ENCODE assay signal across 38 mouse cellular contexts in genomic region chr13:41128326-41128725, GRCm38 (mm10). TPM values are rescaled to one million over a fixed set of nuclear protein-coding genes. Genes with fewer than 3 reads are reported as not detected.
DNase-seq lines count a peak whose midpoint lies in the region.
"Had no signal": no experiment of that assay in that cellular context is flagged by ENCODE, and none has a peak within 500 bp of the region (broad histone marks: within the 10 kb centered on the region; RNA-seq: fewer than 3 reads in every experiment).

No protein-coding gene starts in this region.

- intact Hi-C loops in left cerebral cortex, postnatal 25 days (cut with DNase I) = no loop called here

- DNase-seq in thymus, postnatal 0 days (ENCODE audit: low spot score) = peak; percentile 3
- no peak for DNase-seq in thymus, postnatal 14 days
- DNase-seq in T-cell, adult 2 months (ENCODE audit: low spot score) = peak; percentile 5
- peak; percentile 35 for DNase-seq in induced T-regulatory cell, adult 2 months (ENCODE audit: low read depth)
- no peak for DNase-seq in left cerebral cortex, postnatal 25 days (ENCODE audit: low spot score in 2 of 2)
- no peak for DNase-seq in retina, postnatal 1 day
- no peak for DNase-seq in kidney, postnatal 10 days
- DNase-seq: adrenal gland, adult 2 months; cerebellum, adult 2 months; cerebellum, postnatal 14 days; gastrocnemius, postnatal 14 days; heart, adult 2 months; heart, postnatal 10 days; kidney, adult 8-10 months; layer of hippocampus, postnatal 36 days; thymus, adult 18-20 months; thymus, postnatal 4 days had no signal

RNA-seq across cellular contexts. Expression of gene Sycp2l, which starts 14.2 kb away (rescaled TPM):
- not detected in 2 replicates for polyA plus RNA-seq in thymus, postnatal 0 days (2015; fragmentation: Nextera tagmentation; extraction: Ambion mirVana)
- total RNA-seq in left cerebral cortex, postnatal 25 days (2021) = under 1 TPM; 0.18 to 0.46 TPM
- total RNA-seq: adrenal gland, adult 2 months; adrenal gland, postnatal 4 days; gastrocnemius, postnatal 14 days; heart, adult 2 months; heart, postnatal 10 days; layer of hippocampus, postnatal 36 days; left cerebral cortex, postnatal 14 days; liver, adult 2 months; megakaryocyte-erythroid progenitor cell, adult 5-6 weeks; monocyte, adult 5-6 weeks had no signal
- polyA plus RNA-seq: adrenal gland, adult 2 months; C2C12; embryonic facial prominence, embryonic 15.5 days; heart, adult 2 months; hindbrain, embryonic 10.5 days; kidney, postnatal 0 days; large intestine, adult 2 months; limb, embryonic 12.5 days; liver, adult 2 months; liver, embryonic 15.5 days; lung, embryonic 15.5 days; midbrain, embryonic 13.5 days; neural tube, embryonic 15.5 days; spleen, adult 2 months had no signal

RNA-seq across cellular contexts. Expression of gene Gcm2, which starts 17.5 kb away (rescaled TPM):
- 0.07 and 0.15 TPM in 2 replicates for polyA plus RNA-seq in thymus, postnatal 0 days (2015; fragmentation: Nextera tagmentation; extraction: Ambion mirVana)
- not detected for total RNA-seq in left cerebral cortex, postnatal 25 days (2021)
- total RNA-seq: adrenal gland, adult 2 months; adrenal gland, postnatal 4 days; gastrocnemius, postnatal 14 days; heart, adult 2 months; heart, postnatal 10 days; layer of hippocampus, postnatal 36 days; left cerebral cortex, postnatal 14 days; liver, adult 2 months; megakaryocyte-erythroid progenitor cell, adult 5-6 weeks; monocyte, adult 5-6 weeks had no signal
- polyA plus RNA-seq: adrenal gland, adult 2 months; C2C12; cerebellum, adult 2 months; embryonic facial prominence, embryonic 15.5 days; forebrain, embryonic 14.5 days; heart, adult 2 months; heart, embryonic 13.5 days; hindbrain, embryonic 10.5 days; hindbrain, embryonic 16.5 days; intestine, embryonic 16.5 days; kidney, postnatal 0 days; large intestine, adult 2 months; limb, embryonic 12.5 days; liver, adult 2 months; liver, embryonic 15.5 days; lung, embryonic 15.5 days; midbrain, embryonic 13.5 days; neural tube, embryonic 15.5 days; stomach, postnatal 0 days had no signal

RNA-seq across cellular contexts. Expression of gene Mak, which starts 48.8 kb away (rescaled TPM):
- polyA plus RNA-seq in thymus, postnatal 0 days (2015; fragmentation: Nextera tagmentation; extraction: Ambion mirVana) = 0.07 and 0.10 TPM in 2 replicates
- total RNA-seq in left cerebral cortex, postnatal 25 days (2021) = 1 to 10 TPM; 2.6 to 2.9 TPM
- total RNA-seq: gastrocnemius, postnatal 14 days; heart, adult 2 months; heart, postnatal 10 days; megakaryocyte-erythroid progenitor cell, adult 5-6 weeks; monocyte, adult 5-6 weeks had no signal
- polyA plus RNA-seq: C2C12; liver, adult 2 months; spleen, adult 2 months had no signal

Comparison
In these comparisons a context has a peak if more than half of its experiments do, and no peak if none do; other contexts are left out.
1. DNase-seq: peak in thymus, postnatal 0 days (single experiment), T-cell, adult 2 months (single experiment) and induced T-regulatory cell, adult 2 months (single experiment); none in thymus, postnatal 14 days (single experiment), left cerebral cortex, postnatal 25 days (0 of 2), retina, postnatal 1 day (single experiment) and kidney, postnatal 10 days (single experiment).